Comparison of ENCODE assay signal across 41 mouse cellular contexts in genomic region chr9:98953830-98954229, GRCm38 (mm10). TPM values are rescaled to one million over a fixed set of nuclear protein-coding genes. Genes with fewer than 3 reads are reported as not detected.
DNase-seq lines count a peak whose midpoint lies in the region; ATAC-seq and TF ChIP-seq lines count a peak whose summit lies in the region.
"Had no signal": no experiment of that assay in that cellular context is flagged by ENCODE, and none has a peak within 500 bp of the region (broad histone marks: within the 10 kb centered on the region; RNA-seq: fewer than 3 reads in every experiment).

No protein-coding gene starts in this region.

- no peaks in the 10 kb centered on the region for H3K9me3 ChIP-seq in forebrain, embryonic 10.5 days
- H3K9me3 ChIP-seq in forebrain, postnatal 0 days (ENCODE audit: low read length), result no peaks in the 10 kb centered on the region
- no peaks in the 10 kb centered on the region for H3K9me3 ChIP-seq in limb, embryonic 11.5 days (ENCODE audit: control insufficient read depth, low read length)
- no peaks in the 10 kb centered on the region for H3K9me3 ChIP-seq in limb, embryonic 10.5 days (replicated peaks)
- H3K9me3 ChIP-seq in embryonic facial prominence, embryonic 10.5 days, result no peaks in the 10 kb centered on the region
- no peaks in the 10 kb centered on the region for H3K9me3 ChIP-seq in embryonic facial prominence, embryonic 14.5 days (ENCODE audit: control insufficient read depth, low read length)
- H3K9me3 ChIP-seq: forebrain, embryonic 15.5 days; heart, embryonic 13.5 days; limb, embryonic 12.5 days; liver, embryonic 15.5 days; lung, embryonic 15.5 days had no signal

- 2% methylated on average over 9 of the region's 9 CpGs for WGBS in forebrain, embryonic 10.5 days
- WGBS in forebrain, postnatal 0 days, result 3% methylated on average over 9 of the region's 9 CpGs
- WGBS in limb, embryonic 11.5 days, result 4% methylated on average over 9 of the region's 9 CpGs
- 2% methylated on average over 9 of the region's 9 CpGs for WGBS in limb, embryonic 10.5 days
- 3% methylated on average over 9 of the region's 9 CpGs for WGBS in embryonic facial prominence, embryonic 10.5 days
- 1% methylated on average over 9 of the region's 9 CpGs for whole genome bisulfite sequencing in embryonic facial prominence, embryonic 14.5 days

- TF ChIP-seq CTCF in forebrain, postnatal 0 days (IDR thresholded peaks at IDR 0.05; ENCODE audit: low read depth), result no peak

- no peak overlapping the region for H3K9ac ChIP-seq in forebrain, postnatal 0 days
- H3K9ac ChIP-seq in limb, embryonic 11.5 days (ENCODE audit: low read length), result no peak overlapping the region
- H3K9ac ChIP-seq in embryonic facial prominence, embryonic 14.5 days (ENCODE audit: low read depth, low read length), result peak overlapping the region; percentile 70; the same call in 1 of the 2 replicates
- H3K9ac ChIP-seq: forebrain, embryonic 15.5 days; heart, embryonic 13.5 days; limb, embryonic 12.5 days; liver, embryonic 15.5 days; lung, embryonic 15.5 days had no signal

- ATAC-seq in forebrain, postnatal 0 days, result no peak
- ATAC-seq in limb, embryonic 11.5 days (ENCODE audit: insufficient number of reproducible peaks, low FRiP score, low TSS enrichment, low read depth), result no peak
- ATAC-seq in embryonic facial prominence, embryonic 14.5 days (ENCODE audit: low read depth), result no peak
- ATAC-seq: forebrain, embryonic 15.5 days; inflammation-experienced regulatory T-cells, adult 6 months; midbrain, embryonic 16.5 days had no signal

- peaks cover 44% of the 10 kb centered on the region for H3K4me1 ChIP-seq in forebrain, embryonic 10.5 days
- H3K4me1 ChIP-seq in forebrain, postnatal 0 days (ENCODE audit: insufficient read depth), result peaks cover 11% of the 10 kb centered on the region; the same call in 1 of the 2 replicates
- peaks cover 29% of the 10 kb centered on the region for H3K4me1 ChIP-seq in limb, embryonic 11.5 days (ENCODE audit: control insufficient read depth, insufficient read depth, low read length)
- peaks cover 34% of the 10 kb centered on the region for H3K4me1 ChIP-seq in limb, embryonic 10.5 days
- H3K4me1 ChIP-seq in embryonic facial prominence, embryonic 10.5 days, result peaks cover 40% of the 10 kb centered on the region
- peaks cover 11% of the 10 kb centered on the region; the same call in 1 of the 2 replicates for H3K4me1 ChIP-seq in embryonic facial prominence, embryonic 14.5 days (ENCODE audit: control insufficient read depth, insufficient read depth, low read length)

- DNase-seq in forebrain, embryonic 10.5 days (ENCODE audit: extremely low spot score, low spot score), result no peak
- DNase-seq in forebrain, postnatal 0 days, result no peak
- peak; percentile 36 for DNase-seq in limb, embryonic 11.5 days (ENCODE audit: low spot score)
- DNase-seq in limb, embryonic 10.5 days (ENCODE audit: low spot score), result no peak
- no peak for DNase-seq in embryonic facial prominence, embryonic 10.5 days (ENCODE audit: low spot score)
- DNase-seq in embryonic facial prominence, embryonic 14.5 days (ENCODE audit: low spot score), result no peak
- DNase-seq in left cerebral cortex, adult 9 months (ENCODE audit: low spot score in 2 of 2), result no peak
- DNase-seq: adrenal gland, adult 8-10 months; cerebellum, postnatal 14 days; heart, postnatal 10 days; kidney, adult 2 months; layer of hippocampus, postnatal 36 days; lung, postnatal 36 days; right cerebral cortex, postnatal 14 days; thymus, postnatal 4 days had no signal

- peaks cover 98% of the 10 kb centered on the region for H3K27me3 ChIP-seq in forebrain, embryonic 10.5 days (ENCODE audit: poor library complexity, severe bottlenecking)
- peaks cover 44% of the 10 kb centered on the region for H3K27me3 ChIP-seq in forebrain, postnatal 0 days (ENCODE audit: insufficient read depth, low read length)
- peaks cover 71% of the 10 kb centered on the region for H3K27me3 ChIP-seq in limb, embryonic 11.5 days (ENCODE audit: control insufficient read depth, insufficient read depth, low read length)
- H3K27me3 ChIP-seq in limb, embryonic 10.5 days (ENCODE audit: low read depth, poor library complexity, severe bottlenecking), result peaks cover 95% of the 10 kb centered on the region
- H3K27me3 ChIP-seq in embryonic facial prominence, embryonic 10.5 days (replicated peaks; ENCODE audit: low read depth, poor library complexity, severe bottlenecking), result peaks cover 98% of the 10 kb centered on the region
- peaks cover 91% of the 10 kb centered on the region for H3K27me3 ChIP-seq in embryonic facial prominence, embryonic 14.5 days (replicated peaks; ENCODE audit: control insufficient read depth, insufficient read depth, low read length)

- no peak overlapping the region for H3K27ac ChIP-seq in forebrain, embryonic 10.5 days
- H3K27ac ChIP-seq in forebrain, postnatal 0 days (ENCODE audit: low read depth, low read length), result no peak overlapping the region
- no peak overlapping the region for H3K27ac ChIP-seq in limb, embryonic 11.5 days (replicated peaks; ENCODE audit: low read depth, low read length)
- H3K27ac ChIP-seq in limb, embryonic 10.5 days, result no peak overlapping the region
- no peak overlapping the region for H3K27ac ChIP-seq in embryonic facial prominence, embryonic 10.5 days (replicated peaks)
- no peak overlapping the region for H3K27ac ChIP-seq in embryonic facial prominence, embryonic 14.5 days (replicated peaks; ENCODE audit: low read depth, low read length)
- H3K27ac ChIP-seq: forebrain, embryonic 15.5 days; heart, adult 2 months; heart, embryonic 13.5 days; limb, embryonic 12.5 days; liver, embryonic 15.5 days; lung, embryonic 15.5 days had no signal

- H3K4me3 ChIP-seq in forebrain, embryonic 10.5 days, result peak overlapping the region; percentile 62; the same call in 1 of the 2 replicates
- no peak overlapping the region for H3K4me3 ChIP-seq in forebrain, postnatal 0 days (ENCODE audit: low read depth, low read length)
- no peak overlapping the region for H3K4me3 ChIP-seq in limb, embryonic 11.5 days (ENCODE audit: low read depth, low read length)
- no peak overlapping the region for H3K4me3 ChIP-seq in limb, embryonic 10.5 days
- peak overlapping the region; percentile 66 for H3K4me3 ChIP-seq in embryonic facial prominence, embryonic 10.5 days
- peak overlapping the region; percentile 54 for H3K4me3 ChIP-seq in embryonic facial prominence, embryonic 14.5 days (ENCODE audit: low read depth, low read length)
- H3K4me3 ChIP-seq: liver, embryonic 15.5 days; myocyte had no signal

- H3K36me3 ChIP-seq in forebrain, embryonic 10.5 days (replicated peaks), result no peaks in the 10 kb centered on the region
- no peaks in the 10 kb centered on the region for H3K36me3 ChIP-seq in forebrain, postnatal 0 days (ENCODE audit: insufficient read depth)
- no peaks in the 10 kb centered on the region for H3K36me3 ChIP-seq in limb, embryonic 11.5 days (ENCODE audit: control insufficient read depth, insufficient read depth, low read length)
- no peaks in the 10 kb centered on the region for H3K36me3 ChIP-seq in limb, embryonic 10.5 days
- H3K36me3 ChIP-seq in embryonic facial prominence, embryonic 10.5 days (replicated peaks), result no peaks in the 10 kb centered on the region; the same call in 1 of the 2 replicates
- H3K36me3 ChIP-seq in embryonic facial prominence, embryonic 14.5 days (ENCODE audit: control insufficient read depth, insufficient read depth, low read length), result no peaks in the 10 kb centered on the region
- H3K36me3 ChIP-seq: forebrain, embryonic 15.5 days; G1E; heart, embryonic 13.5 days; limb, embryonic 12.5 days; liver, embryonic 15.5 days; lung, embryonic 15.5 days had no signal

- no peak overlapping the region for H3K4me2 ChIP-seq in forebrain, postnatal 0 days (ENCODE audit: low read depth)
- no peak overlapping the region for H3K4me2 ChIP-seq in limb, embryonic 11.5 days (ENCODE audit: low read depth, severe bottlenecking)
- peak overlapping the region; percentile 87 for H3K4me2 ChIP-seq in embryonic facial prominence, embryonic 14.5 days (ENCODE audit: low read depth, low read length)

RNA-seq across cellular contexts. Expression of gene Foxl2, which starts 1.3 kb away (rescaled TPM):
- polyA plus RNA-seq in forebrain, embryonic 10.5 days (2016; fragmentation: Nextera tagmentation; extraction: Ambion mirVana), result 0.98 and 1.1 TPM in 2 replicates
- total RNA-seq in forebrain, postnatal 0 days (2014; rRNA removed), result 0.08 and 0.71 TPM in 2 replicates
- 0.43 and 0.61 TPM in 2 replicates for polyA plus RNA-seq in forebrain, postnatal 0 days (2015; fragmentation: Nextera tagmentation; extraction: Ambion mirVana)
- polyA plus RNA-seq in limb, embryonic 11.5 days (2014; fragmentation: Nextera tagmentation; extraction: Ambion mirVana), result not detected in 2 replicates
- polyA plus RNA-seq in limb, embryonic 10.5 days (2016; fragmentation: Nextera tagmentation; extraction: Ambion mirVana), result not detected in 2 replicates
- 1.9 and 2.4 TPM in 2 replicates for polyA plus RNA-seq in embryonic facial prominence, embryonic 10.5 days (2016; fragmentation: Nextera tagmentation; extraction: Ambion mirVana)
- polyA plus RNA-seq in embryonic facial prominence, embryonic 14.5 days (2014; fragmentation: Nextera tagmentation; extraction: Ambion mirVana), result 1.0 and 1.5 TPM in 2 replicates
- total RNA-seq: adrenal gland, postnatal 4 days; G1E; gastrocnemius, adult 8-10 months; gastrocnemius, postnatal 4 days; heart, adult 2 months; heart, postnatal 10 days; hematopoietic stem cell, adult 5-6 weeks; liver, adult 2 months; megakaryocyte, adult 5-6 weeks had no signal
- polyA plus RNA-seq: G1E; heart, adult 2 months; heart, embryonic 13.5 days; inflammation-experienced regulatory T-cells, adult 6 months; kidney, adult 2 months; kidney, embryonic 16.5 days; large intestine, adult 2 months; liver, adult 2 months; liver, embryonic 15.5 days; lung, embryonic 15.5 days; small intestine, adult 2 months; stomach, embryonic 14.5 days; testis, adult 2 months; thymus, postnatal 0 days had no signal

RNA-seq across cellular contexts. Expression of gene Faim, which starts 32.3 kb away (rescaled TPM):
- polyA plus RNA-seq in forebrain, embryonic 10.5 days (2016; fragmentation: Nextera tagmentation; extraction: Ambion mirVana), result 69.0 and 71.3 TPM in 2 replicates
- 50.7 and 53.9 TPM in 2 replicates for total RNA-seq in forebrain, postnatal 0 days (2014; rRNA removed)
- 101 and 106 TPM in 2 replicates for polyA plus RNA-seq in forebrain, postnatal 0 days (2015; fragmentation: Nextera tagmentation; extraction: Ambion mirVana)
- 58.5 TPM in 2 replicates for polyA plus RNA-seq in limb, embryonic 11.5 days (2014; fragmentation: Nextera tagmentation; extraction: Ambion mirVana)
- polyA plus RNA-seq in limb, embryonic 10.5 days (2016; fragmentation: Nextera tagmentation; extraction: Ambion mirVana), result 54.4 and 57.3 TPM in 2 replicates
- polyA plus RNA-seq in embryonic facial prominence, embryonic 10.5 days (2016; fragmentation: Nextera tagmentation; extraction: Ambion mirVana), result 58.1 and 61.8 TPM in 2 replicates
- polyA plus RNA-seq in embryonic facial prominence, embryonic 14.5 days (2014; fragmentation: Nextera tagmentation; extraction: Ambion mirVana), result 39.7 and 43.5 TPM in 2 replicates

RNA-seq across cellular contexts. Expression of gene 7420426K07Rik, which starts 50.9 kb away (rescaled TPM):
- polyA plus RNA-seq in forebrain, embryonic 10.5 days (2016; fragmentation: Nextera tagmentation; extraction: Ambion mirVana), result not detected in 2 replicates
- total RNA-seq in forebrain, postnatal 0 days (2014; rRNA removed), result not detected in 2 replicates
- not detected in 2 replicates for polyA plus RNA-seq in forebrain, postnatal 0 days (2015; fragmentation: Nextera tagmentation; extraction: Ambion mirVana)
- not detected in 2 replicates for polyA plus RNA-seq in limb, embryonic 11.5 days (2014; fragmentation: Nextera tagmentation; extraction: Ambion mirVana)
- polyA plus RNA-seq in limb, embryonic 10.5 days (2016; fragmentation: Nextera tagmentation; extraction: Ambion mirVana), result not detected in 2 replicates
- polyA plus RNA-seq in embryonic facial prominence, embryonic 10.5 days (2016; fragmentation: Nextera tagmentation; extraction: Ambion mirVana), result not detected in 2 replicates
- not detected in 2 replicates for polyA plus RNA-seq in embryonic facial prominence, embryonic 14.5 days (2014; fragmentation: Nextera tagmentation; extraction: Ambion mirVana)
- total RNA-seq: adrenal gland, adult 8-10 months; adrenal gland, postnatal 4 days; G1E; gastrocnemius, adult 8-10 months; gastrocnemius, postnatal 4 days; heart, adult 2 months; heart, postnatal 10 days; hematopoietic stem cell, adult 5-6 weeks; layer of hippocampus, postnatal 36 days; left cerebral cortex, postnatal 10 days; liver, adult 2 months had no signal
- polyA plus RNA-seq: cerebellum, adult 2 months; cortical plate, adult 2 months; forebrain, embryonic 15.5 days; G1E; heart, adult 2 months; heart, embryonic 13.5 days; inflammation-experienced regulatory T-cells, adult 6 months; kidney, adult 2 months; kidney, embryonic 16.5 days; large intestine, adult 2 months; limb, embryonic 12.5 days; liver, adult 2 months; liver, embryonic 15.5 days; lung, embryonic 15.5 days; midbrain, embryonic 16.5 days; myocyte; neural tube, embryonic 14.5 days; small intestine, adult 2 months; stomach, embryonic 14.5 days; testis, adult 2 months; thymus, postnatal 0 days had no signal

Comparison
In these comparisons a context has a peak if more than half of its experiments do, and no peak if none do; other contexts are left out.
1. H3K4me3 ChIP-seq: peak in forebrain, embryonic 10.5 days (single experiment), embryonic facial prominence, embryonic 10.5 days (single experiment) and embryonic facial prominence, embryonic 14.5 days (single experiment); none in forebrain, postnatal 0 days (single experiment), limb, embryonic 11.5 days (single experiment) and limb, embryonic 10.5 days (single experiment).